Mouse (Mus musculus): Measurements from ENCODE around the gene Ttc41.
"Not testable (repeated sequence)": the region's sequence is repeated elsewhere in the genome, so short reads cannot be mapped to it uniquely, and the experiment has no call there.

Gene Ttc41

DNA sequence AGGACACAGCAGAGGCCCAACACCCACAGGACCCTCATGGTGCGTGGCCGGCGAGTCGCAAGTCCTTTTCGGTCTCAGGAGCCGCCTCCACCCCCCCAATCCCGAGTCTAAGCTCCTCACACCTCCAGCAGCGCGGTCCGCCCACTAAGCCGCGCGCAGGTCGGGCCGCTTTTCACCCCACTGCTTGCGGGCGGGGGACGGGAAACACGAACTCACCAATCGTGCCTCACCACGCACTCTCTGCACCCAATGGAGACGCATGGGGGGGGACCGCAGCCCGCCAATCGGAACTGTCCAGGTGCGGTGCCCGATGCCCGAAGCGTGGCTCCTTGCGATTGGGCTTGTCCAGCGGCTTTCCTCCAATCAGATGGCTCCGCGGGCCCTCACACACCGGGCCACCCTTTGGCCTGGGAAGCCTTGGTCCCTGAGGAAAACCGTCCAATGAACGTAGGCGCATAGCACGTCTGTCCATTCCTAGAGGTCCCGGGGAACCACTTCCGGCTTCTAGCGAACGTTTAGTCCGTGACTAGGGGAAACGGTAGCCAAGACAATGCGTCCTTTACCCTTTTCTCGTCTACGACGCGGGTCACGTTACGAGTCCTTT is at the start of gene Ttc41, which contains the start of gene Hsp90b1:
Gene Ttc41 (plus strand): TSS at position 494 of the 604 bp plus-strand sequence.
Gene Hsp90b1 (minus strand): TSS at position 192 of the 604 bp plus-strand sequence.
- DNase-seq (ENCODE audit: low spot score in 2 of 2) = peak; percentile 99 to 100

GRCm38 (mm10) chr10:86670550-86670949 is 35.1 kb upstream of the Ttc41 start:
- DNase-seq (ENCODE audit: low spot score in 2 of 2) = not testable (repeated sequence)

- DNase-seq (ENCODE audit: low spot score in 2 of 2) = not testable (repeated sequence)
Observed at GRCm38 (mm10) chr10:86684797-86685178, 20.8 kb upstream of the Ttc41 start.

DNA sequence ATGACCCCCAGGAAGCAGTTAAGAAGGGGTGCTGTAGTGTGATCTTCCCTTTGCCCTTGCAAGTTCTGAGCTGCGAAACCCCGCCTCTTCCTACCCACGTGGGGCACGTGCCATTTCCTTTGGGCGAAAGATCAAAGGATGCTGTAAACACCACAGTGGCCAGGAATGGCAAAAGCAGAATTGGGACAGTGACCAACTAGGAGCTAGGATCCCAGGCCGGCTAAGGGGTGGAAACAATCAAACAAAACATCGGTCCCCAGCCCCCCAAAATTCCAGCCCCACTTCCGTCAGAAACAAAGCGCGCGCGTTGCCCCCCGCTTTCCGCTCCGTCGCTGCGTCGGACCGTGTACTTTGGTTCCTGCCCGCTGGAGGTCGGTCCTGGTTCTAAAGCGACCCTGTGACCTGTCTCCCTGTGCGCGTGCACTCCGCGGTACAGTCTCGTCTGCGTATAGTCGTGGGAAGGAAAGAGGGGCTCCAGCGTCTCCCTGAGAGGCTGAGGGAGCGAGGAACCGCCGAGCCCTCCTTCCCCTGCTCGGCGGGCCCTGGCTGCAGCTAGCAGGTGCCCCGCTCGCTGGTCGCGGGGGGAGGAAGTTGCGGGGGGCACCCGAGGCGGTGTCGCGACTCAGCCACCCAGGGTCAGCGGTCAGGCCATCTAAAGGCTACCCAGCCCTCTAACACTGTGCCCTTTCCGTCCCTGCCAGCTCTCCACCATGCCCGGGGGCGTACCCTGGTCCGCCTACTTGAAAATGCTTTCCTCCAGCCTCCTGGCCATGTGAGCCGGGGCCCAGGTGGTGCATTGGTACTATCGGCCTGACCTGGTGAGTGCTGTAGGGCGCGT is 20.2 kb upstream of the Ttc41 start:
- DNase-seq (ENCODE audit: low spot score in 2 of 2) = peak; percentile 71 to 80

- DNase-seq (ENCODE audit: low spot score in 2 of 2) = not testable (repeated sequence)
Observed at GRCm38 (mm10) chr10:86686017-86686360, 19.6 kb upstream of the Ttc41 start.

DNA sequence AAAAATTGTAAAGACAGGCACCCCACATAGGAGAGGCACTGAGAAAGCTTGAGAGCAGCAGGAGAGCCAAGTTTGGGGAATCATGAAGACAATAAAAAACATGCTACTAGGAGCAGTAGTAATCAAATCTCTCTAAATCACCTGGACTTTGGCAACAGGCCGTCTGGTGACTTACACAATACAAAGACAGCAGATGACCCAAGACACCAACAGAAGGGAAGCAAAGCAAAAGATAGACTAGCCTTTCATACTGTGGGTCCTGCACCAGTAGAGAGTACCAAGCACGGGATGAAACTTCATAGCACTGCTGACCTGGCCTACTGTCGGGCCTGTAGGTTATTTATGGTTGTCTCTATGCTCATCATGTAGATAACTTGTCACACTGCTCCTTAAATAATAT is 5.4 kb upstream of the Ttc41 start:
- DNase-seq (ENCODE audit: low spot score in 2 of 2) = no peak

DNA sequence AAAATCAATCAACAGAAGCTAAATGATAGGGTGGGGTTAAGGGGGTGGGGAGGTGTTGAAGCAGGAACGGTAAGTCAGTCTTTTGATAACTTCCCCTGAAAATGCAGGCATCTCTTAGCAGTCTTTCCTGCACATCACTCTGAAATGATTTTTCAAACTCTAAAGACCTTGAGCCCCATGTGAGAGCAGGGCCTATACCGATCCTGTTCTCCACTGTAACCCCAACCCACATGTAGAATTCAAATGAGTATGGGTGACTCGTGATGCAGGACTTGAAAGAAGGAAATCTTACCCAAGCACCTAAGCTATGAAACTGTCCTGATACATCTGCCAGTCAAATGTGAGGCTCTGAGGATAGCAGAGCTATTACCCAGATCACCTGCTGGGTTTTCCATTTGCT is 4.6 kb upstream of the Ttc41 start:
- no peak for DNase-seq (ENCODE audit: low spot score in 2 of 2)

DNA sequence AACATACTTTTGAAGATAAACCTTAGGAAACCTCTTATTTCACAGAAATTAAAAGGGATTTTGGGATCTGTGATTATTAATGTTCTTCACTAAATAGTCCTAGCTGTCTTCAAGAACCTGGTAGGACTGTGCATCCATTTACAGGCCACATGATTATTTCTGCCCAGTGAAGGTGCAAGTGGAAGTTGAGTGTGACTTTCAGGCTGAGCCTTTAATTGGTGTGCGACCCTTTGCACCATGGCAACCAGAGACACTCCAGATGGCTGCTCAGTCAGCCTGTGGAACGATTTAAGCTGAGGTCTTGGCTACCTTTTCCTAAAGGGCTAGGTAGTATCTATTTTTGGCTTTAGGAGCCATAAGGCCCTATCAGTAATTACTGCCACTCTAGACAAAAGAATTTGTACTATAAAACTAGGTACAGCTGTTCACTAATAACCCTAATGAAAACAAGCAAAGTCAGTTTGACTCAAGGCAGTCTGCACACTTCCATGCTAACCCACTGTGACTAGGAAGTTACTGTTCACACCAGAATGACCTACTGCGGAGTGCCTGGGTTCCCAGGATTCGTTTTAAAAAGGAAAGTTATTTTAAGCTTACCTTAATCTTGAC is 3.2 kb upstream of the Ttc41 start:
- DNase-seq (ENCODE audit: low spot score in 2 of 2) = no peak

DNA sequence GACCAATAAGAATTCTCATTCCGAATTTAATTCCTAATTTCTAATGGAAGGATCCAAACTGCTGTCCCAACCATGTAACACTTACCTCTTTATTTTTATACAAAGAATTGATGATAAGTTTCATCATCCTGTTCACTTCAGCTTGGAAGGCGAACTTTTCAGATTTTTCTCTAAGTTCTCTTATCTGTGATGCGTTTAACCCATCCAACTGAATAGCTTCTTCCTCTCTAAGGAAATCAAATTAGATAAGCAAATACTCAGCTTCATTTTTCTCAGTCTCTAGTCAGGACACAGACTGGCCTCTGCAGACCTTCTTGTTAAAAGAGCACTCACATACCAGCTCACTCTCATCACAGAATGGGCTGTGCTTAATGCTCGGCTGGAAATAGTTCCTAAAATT is 2.2 kb upstream of the Ttc41 start:
- DNase-seq (ENCODE audit: low spot score in 2 of 2) = no peak

DNA sequence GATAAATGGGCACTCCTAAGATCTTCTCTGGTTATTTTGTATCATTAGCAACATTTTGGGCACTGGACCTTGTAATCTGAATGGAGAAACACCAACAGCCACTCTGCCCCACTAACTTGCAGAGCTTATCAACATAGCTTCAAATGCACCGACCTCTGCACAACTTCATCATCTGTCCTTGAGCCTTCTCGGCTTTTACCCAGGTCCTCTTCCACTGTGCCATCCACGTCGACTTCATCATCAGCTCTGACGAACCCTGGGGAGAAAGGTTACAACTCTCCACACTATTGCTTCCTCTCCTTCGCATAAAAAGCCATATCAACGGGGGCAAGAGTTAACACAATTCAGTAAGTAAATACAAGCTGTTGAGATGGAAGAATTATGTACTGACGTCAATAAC is 1.5 kb upstream of the Ttc41 start:
- no peak for DNase-seq (ENCODE audit: low spot score in 2 of 2)

DNA sequence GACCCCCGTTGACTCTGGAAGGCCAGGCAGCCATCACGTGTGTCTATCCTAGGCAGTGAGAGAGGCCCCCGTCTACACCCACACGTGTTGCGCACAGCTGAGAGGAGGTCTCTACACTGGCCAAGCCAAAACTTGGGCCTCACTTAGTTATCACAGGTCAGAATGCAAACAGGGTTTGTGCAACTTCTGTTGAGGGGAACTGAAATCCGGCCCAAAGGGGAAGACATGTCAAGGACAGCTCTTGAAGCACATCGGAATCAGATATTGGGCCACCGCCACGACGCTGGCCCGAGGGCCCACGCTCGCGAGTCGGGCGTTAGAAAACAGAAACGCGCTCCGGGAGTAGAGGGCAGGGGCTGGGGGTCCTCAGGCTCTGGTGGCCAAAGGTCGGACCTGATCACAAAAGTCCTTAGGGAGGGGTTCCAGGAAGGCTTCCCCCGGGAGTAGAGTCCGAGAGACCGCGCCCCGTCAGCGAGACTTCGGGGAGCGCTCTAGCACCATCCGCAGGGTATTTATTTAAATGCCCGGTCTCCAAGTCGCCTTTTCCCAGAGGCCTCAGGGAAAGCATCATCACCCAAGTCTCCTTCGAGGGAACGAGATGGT is 921 bp upstream of the Ttc41 start:
- peak; percentile 37 to 45 for DNase-seq (ENCODE audit: low spot score in 2 of 2)

- DNase-seq (ENCODE audit: low spot score in 2 of 2) = peak in 1 of 2 experiments; percentile 69
Observed at GRCm38 (mm10) chr10:86705922-86706752, 526 bp downstream of the Ttc41 start.

DNA sequence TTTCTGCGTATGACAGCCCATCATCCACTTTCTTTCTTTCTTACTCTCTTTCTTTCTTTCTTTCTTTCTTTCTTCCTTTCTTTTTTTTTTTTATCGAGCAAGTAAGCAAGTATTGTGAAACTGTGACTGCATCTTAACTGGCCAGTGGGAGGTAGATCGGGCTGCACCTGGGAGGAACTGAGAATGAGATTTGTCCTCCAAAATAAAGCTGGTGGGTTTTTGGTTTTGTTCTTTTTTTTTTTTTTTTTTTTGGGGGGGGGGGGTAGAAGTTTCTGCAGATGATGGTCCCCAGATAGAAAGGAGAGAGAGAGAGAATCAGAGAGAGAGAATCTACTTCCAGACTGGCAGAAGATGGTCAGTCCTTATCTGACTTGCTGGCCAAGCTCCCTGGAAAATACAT is 1.5 kb downstream of the Ttc41 start:
- no peak for DNase-seq (ENCODE audit: low spot score in 2 of 2)

GRCm38 (mm10) chr10:86712156-86712555 is 6.5 kb downstream of the Ttc41 start:
- DNase-seq (ENCODE audit: low spot score in 2 of 2) = no peak

- peak in 1 of 2 experiments; percentile 20 for DNase-seq (ENCODE audit: low spot score in 2 of 2)
Observed at GRCm38 (mm10) chr10:86727548-86727980, 22.0 kb downstream of the Ttc41 start.

- DNase-seq (ENCODE audit: low spot score in 2 of 2) = no peak
Observed at GRCm38 (mm10) chr10:86728176-86728575, 22.6 kb downstream of the Ttc41 start.

DNA sequence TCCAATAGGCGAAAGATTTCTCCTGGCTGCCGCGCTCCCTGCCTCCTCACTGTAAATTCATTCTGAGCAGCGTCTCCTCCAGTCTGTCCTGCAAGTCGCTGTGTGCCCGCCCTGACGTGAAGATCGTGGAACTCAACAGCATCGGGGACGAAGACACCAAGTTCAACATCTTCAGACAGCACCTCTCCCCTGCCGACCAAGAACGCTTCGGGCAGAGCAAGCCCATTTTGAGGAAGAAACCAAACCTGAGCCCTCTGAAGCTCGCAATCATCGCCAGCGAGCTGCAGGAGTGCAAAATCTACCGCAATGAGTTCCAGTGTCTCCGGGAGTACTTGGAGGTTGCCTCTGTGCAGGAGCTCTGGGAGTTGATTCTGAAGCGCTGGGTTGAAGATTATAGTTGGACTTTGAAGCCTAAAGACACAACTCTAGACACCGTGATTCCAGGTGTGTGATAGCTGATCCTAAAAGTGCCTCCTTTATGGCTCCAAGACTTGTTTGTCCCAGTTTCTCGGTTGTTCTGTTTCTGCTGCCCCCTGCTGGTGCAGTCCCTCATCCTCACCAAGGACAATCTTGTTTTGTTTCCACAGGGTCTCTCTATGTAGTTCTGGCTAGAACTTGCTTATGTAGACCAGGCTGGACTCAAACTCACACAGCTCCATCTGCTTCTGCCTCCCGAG is 25.4 kb downstream of the Ttc41 start:
- peak; percentile 24 to 74 for DNase-seq (ENCODE audit: low spot score in 2 of 2)

- no peak for DNase-seq (ENCODE audit: low spot score in 2 of 2)
Observed at GRCm38 (mm10) chr10:86731500-86731863, 25.9 kb downstream of the Ttc41 start.

DNA sequence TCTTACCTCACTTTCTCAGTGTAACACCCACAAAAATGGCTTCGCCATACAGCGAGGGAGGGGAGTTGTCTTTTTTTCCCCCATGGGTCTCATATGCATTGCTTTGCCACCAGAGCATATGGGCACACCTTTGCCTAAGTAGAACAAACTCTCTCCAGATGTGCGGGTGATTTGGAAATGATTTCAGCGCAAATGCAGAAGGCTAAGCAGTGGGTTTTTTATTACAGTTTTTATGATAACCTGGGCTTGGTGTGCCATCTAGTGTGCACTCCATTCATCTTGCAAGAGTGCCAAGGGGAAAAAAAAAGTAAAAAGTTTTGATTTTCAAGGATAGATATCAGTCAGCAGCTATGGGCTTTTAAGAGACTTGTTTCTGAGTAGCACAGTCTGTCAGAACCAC is 29.4 kb downstream of the Ttc41 start:
- no peak for DNase-seq (ENCODE audit: low spot score in 2 of 2)

DNA sequence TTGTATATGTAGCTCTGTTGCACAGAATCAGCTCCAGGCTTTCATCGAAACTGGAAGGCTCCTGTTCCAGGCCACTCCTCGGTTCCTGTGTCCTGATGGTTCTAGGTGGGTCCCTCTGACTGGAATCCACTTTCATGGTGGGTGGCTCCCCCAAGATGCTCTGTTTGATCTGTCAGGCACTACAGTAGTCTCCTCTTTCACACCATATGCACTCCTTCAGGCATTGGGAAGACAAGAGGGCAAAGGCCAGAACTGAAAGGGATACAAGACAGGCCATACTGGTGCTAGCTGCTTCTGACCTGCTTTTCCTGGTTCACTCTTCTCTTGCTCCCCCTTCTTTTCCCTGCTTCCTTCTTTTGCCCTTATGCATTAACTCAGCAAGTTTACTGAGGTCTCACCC is 37.3 kb downstream of the Ttc41 start:
- no peak for DNase-seq (ENCODE audit: low spot score in 2 of 2)

GRCm38 (mm10) chr10:86744306-86744705 is 38.7 kb downstream of the Ttc41 start:
- DNase-seq (ENCODE audit: low spot score in 2 of 2) = no peak

All from frontal cortex, postnatal 10 days (tissue).